Mouse (Mus musculus): Measurements from ENCODE around the gene Nop10.
"Not testable (repeated sequence)": the region's sequence is repeated elsewhere in the genome, so short reads cannot be mapped to it uniquely, and the experiment has no call there.

Gene Nop10

DNA sequence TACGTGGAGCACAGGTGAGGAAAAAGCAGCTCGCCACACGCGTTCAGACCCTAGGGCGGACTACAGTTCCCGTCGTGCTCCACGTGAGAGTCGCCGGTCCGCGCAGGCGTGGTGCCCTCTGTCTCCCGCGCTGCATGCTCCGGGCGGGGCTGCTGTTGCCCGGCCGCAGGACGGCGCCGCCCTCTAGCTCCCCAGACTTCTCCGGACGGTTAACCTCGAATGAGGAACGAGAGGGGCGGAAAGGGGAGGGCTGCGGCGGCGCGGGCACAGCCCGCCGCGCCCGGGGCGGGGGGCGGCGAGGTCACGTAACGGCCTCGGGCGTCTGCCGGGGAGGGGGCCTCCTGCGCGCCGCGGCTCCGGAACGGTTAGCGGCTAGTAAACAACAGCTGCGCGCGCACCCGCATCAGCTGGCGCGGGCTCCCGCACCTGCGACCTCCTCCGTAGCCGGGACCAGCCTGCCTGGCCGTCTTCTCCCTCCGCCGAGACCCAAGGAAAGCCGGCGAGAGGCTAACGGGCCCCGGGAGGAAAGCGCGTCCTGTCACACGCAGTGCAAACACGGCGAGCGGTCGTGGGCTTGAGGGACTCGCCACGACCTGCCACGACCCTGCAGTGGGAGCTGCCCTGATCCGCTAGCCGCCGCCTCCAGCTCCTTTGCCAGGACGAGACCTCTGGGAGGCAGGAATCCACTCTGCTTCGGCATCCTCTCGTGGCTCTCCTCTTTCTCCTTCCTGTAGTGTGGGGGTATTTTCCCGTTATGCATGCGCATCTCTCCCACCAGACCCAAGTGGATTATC is 3.9 kb downstream of the Nop10 start, which contains the start of gene Slc12a6:
TSS of gene Slc12a6 (plus strand) at position 378 of the 794 bp plus-strand sequence.
- peak; percentile 91 for DNase-seq

- peak; percentile 49 for DNase-seq
Measured at GRCm38 (mm10) chr2:112266242-112266592, 4.5 kb downstream of the Nop10 start, which contains the start of gene Gm21985. TSS of gene Gm21985 (plus strand) at chr2:112266314.

DNA sequence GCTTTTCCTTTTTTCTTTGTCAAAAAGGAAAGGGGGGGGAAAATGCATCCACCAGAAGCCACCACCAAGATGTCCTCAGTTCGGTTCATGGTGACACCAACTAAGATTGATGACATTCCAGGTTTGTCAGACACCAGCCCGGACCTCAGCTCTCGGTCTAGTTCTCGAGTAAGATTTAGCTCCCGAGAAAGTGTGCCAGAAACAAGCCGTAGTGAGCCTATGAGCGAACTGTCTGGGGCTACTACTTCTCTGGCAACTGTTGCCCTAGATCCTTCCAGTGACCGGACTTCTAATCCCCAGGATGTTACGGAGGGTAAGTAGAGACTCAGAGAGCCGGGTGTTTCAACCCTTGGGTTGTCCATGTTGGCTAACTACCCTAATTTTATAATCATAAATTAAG is 5.1 kb downstream of the Nop10 start:
- DNase-seq, result no peak

- DNase-seq, result no peak
Measured at GRCm38 (mm10) chr2:112267547-112268269, 6.0 kb downstream of the Nop10 start.

GRCm38 (mm10) chr2:112270011-112270410 is 8.3 kb downstream of the Nop10 start:
- DNase-seq, result no peak

DNA sequence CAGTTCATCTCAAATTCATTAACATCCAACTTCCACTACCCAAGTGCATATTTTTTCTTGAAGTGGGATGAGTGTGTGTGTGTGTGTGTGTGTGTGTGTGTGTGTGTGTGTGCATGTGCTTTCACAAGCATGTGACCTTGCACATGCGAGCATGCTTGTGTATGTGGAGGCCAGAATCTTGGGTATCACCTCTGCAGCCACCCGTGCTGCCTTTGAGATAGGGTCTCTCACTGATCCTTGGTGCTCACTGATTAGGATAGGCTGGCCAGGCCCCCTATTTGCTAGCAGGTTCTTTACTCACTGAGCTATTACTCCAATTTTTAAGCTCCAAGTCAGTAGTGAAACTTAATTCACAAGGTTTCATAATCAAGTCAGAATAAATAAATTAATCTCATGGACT is 11.2 kb downstream of the Nop10 start:
- no peak for DNase-seq

DNA sequence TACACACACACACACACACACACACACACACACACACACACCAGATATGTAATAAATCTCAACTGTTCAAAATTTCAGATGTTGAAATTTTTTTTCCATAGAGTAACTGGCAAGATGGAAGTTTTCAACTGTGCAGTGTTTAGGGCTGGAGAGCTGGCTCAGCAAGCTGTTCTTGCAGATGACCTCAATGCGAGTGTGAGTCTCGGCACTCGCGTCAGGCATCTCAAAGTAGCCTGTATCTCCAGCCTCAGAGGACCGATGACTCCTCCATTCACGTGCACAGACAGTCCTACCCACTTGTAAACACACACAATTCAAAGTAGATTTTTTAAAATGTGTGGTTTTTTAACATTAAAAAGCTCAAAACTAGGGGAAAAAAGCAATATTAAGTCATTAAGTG is 11.7 kb downstream of the Nop10 start:
- DNase-seq, result no peak

DNA sequence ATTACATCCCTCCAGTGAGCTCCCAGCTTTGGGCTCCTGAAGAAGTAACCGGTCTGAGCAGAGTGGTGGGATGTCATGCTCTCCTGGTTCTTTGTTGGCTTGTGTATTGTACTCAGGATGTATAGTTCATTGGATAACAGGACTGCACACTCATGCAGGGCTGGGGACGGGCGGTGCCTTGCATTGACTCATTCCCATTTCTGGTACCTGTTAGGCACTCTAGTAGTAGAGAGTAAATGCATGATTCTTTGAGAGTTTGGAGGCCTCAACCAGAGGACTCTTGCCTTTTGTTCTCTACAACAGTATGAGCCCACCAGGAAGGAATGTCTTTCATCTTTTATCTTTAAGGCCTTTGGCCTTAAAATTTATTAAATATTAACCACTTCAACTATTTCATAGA is 15.1 kb downstream of the Nop10 start:
- DNase-seq, result no peak

DNA sequence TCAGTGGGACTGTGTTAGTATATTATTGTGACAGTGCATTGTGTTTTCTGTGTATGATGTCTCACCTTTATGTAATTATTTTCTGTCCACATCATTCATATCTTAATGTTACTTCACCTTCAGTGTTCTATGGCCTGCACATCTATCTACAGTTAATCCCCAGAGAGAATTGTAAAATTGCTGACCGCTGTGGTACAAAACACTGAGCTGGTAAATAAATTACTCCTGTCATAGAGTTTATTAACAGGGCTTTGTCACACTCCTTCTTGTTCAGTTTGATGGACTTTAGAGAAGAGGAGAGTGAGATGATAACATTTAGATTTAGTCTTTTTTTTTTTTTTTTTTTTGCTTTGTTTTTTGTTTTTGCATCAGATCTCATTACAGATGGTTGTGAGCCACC is 21.1 kb downstream of the Nop10 start:
- DNase-seq, result no peak

DNA sequence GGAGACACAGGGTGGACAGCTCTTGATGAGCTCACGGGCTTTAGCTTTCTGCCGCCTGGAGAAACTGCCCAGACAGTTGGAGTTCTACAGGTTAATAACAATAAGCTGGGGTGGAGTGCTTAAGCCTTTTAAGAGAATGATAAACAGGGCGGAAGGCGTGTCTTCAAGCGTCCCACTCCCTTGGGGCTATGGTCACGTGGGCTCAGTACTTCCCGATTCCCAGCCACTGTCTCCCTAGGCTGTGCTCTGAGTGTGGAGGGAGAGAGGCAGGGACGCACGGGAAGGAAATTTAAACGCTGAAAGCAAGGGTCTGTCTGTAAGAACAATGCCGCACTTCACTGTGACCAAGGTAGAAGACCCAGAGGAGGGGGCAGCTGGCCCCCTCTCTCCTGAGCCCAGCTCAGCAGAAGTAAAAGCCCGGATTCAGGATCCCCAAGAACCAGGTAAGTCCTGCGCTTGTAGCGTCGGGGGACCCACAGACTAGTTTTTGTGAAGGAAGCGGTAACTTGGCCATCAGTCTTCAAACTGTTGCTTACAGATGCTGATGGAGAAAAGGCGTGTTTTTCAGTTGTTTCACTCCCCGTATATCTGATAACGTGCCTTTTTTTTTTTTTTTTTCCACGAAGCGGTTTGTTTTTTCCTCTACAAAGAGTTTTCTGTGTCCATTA is 22.8 kb downstream of the Nop10 start:
- no peak for DNase-seq

DNA sequence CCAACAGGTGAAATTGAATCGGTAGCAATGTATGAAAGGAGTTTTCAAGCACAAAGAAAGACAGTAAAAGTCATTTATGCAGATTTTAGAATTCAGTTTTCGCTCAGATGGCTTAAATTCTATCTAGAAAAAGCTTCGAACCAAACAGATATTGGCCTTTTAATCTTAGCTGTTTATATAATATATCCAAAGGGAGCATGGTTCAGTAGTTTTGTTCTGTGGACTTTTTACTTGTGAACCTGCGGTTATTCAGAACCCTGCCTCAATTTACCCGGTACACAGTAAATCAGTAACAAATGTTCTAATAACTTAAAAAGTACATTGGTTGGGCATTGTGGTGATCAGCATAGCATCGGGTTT is 23.3 kb downstream of the Nop10 start:
- no peak for DNase-seq

GRCm38 (mm10) chr2:112286062-112286461 is 24.3 kb downstream of the Nop10 start:
- not testable (repeated sequence) for DNase-seq

DNA sequence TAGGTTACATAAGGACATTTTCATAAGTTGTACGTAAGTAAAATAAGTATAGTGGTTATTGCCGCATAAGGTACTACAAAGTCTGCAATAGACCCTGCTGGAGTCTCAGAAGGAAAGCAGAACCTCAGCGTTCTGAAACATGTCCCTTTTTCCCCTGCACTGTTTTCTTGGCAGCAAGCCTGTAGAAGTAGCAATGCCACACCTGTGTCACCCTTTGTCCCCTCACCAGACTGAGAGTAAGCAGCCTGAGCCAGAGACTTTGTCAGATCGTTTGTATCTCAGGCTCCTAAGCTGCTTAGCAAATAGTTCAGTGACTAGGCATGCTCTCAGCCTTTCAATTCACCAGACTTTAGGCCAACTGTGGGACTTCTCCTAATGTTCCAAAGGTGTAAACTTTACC is 25.3 kb downstream of the Nop10 start:
- DNase-seq, result no peak

- DNase-seq, result no peak
Measured at GRCm38 (mm10) chr2:112289507-112289906, 27.8 kb downstream of the Nop10 start.

DNA sequence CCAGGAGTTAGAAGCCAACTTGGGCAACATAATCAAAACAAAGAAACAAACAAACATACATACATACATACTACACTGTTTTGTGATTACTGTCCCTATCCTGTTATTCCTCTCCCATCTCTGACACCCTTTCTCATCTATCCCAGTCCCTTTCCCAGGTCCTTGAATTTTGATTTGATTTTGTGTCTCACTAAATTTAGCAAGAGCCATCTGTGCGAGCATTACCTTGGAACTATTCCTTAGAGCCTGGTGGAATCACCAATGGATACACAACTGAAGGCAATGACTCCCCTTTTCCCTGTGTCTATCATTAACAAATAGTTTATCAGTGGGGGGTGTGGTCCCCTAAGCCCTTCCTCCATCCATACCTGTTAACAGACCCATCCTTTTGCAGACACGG is 31.1 kb downstream of the Nop10 start:
- DNase-seq, result no peak

DNA sequence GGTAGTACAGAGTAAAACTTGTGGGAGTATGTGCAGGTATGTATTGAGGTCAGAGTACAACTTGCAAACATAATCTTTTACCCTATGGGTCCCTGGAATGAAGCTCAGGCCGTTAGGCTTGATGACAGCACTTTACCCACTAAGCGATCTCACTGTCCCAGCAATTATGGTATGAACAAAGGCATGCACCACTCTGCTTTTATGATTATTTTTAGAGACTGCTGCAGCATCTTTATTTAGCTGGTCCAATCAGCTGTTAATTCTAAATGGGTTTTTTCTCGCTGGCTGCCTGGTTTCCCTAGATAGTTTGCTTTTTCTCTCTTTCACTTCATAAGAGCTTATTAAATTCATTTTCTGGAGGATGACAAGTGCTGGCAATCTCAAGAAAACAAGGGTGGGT is 34.5 kb downstream of the Nop10 start:
- DNase-seq, result no peak

- DNase-seq, result no peak
Measured at GRCm38 (mm10) chr2:112298221-112298620, 36.5 kb downstream of the Nop10 start.

GRCm38 (mm10) chr2:112308671-112309070 is 46.9 kb downstream of the Nop10 start:
- DNase-seq, result no peak

DNA sequence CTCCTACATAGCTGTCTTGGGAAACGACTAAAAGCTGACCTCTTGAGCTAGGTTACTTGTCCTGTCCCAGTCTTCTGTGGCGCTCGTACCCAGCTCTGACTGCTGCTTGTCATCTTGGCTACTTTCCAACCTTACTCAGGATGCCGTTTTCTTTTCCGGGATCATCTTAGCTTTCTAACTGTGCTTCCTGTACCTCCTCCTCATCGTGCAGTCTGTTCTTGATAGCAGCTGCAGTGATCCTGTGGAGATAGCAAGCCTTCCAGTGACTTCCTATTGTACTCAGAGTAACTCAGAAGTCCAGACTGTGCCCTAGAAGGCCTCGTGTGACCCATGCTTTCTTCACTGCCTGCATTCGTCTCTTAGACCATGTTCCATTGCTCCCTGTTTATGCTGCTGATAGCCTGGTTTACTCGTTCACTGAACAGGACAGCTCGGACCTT is 47.5 kb downstream of the Nop10 start:
- DNase-seq, result no peak

Measured in right cerebral cortex, postnatal 14 days (tissue).